Mouse (Mus musculus): ENCODE results near the gene Gm20431. TPM values are rescaled to one million over a fixed set of nuclear protein-coding genes. Genes with fewer than 3 reads are reported as not detected.

Gene Gm20431
- polyA plus RNA-seq, 1 experiment from 2014 or later, result 8.8 TPM

DNA sequence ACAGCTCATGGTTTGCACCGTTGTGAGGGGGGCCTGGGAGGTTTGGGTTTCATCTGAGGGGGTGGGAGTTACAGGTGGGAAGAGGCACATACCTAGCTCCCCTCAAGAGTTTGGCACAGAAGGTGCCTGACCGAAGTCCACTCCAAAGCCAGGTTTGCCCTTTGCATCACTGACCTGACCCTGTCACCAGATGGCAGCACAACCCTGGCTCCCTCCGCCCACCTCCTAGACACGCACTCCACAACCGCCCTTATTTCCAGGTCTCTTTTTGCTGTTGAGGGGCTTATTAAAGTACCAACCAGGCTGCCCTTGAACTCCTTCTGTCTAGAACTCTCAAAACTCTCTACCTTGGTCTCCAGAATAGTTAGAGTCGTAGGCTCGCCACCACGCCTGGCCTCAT, 20.0 kb downstream of the Gm20431 start:
- peak; percentile 90 for TF ChIP-seq CTCF (IDR thresholded peaks at IDR 0.05; ENCODE audit: low read depth)
- no peak overlapping the region for H3K9ac ChIP-seq (ENCODE audit: low read depth, low read length)
- peak; percentile 55 for ATAC-seq
- H3K4me3 ChIP-seq (ENCODE audit: low read depth, low read length), result no peak overlapping the region
- H3K9me3 ChIP-seq (ENCODE audit: control insufficient read depth), result no peaks in the 10 kb centered on the region
- H3K4me1 ChIP-seq (replicated peaks; ENCODE audit: control insufficient read depth, insufficient read depth, low read length), result no peaks in the 10 kb centered on the region
- 42% methylated on average over 8 of the region's 8 CpGs for WGBS
- no peak overlapping the region for H3K27ac ChIP-seq (ENCODE audit: low read depth, low read length)
- H3K27me3 ChIP-seq (replicated peaks; ENCODE audit: control insufficient read depth, insufficient read depth, low read length), result no peaks in the 10 kb centered on the region
- H3K4me2 ChIP-seq (replicated peaks; ENCODE audit: low read depth), result no peak overlapping the region
- peaks cover 30% of the 10 kb centered on the region for H3K36me3 ChIP-seq (ENCODE audit: control insufficient read depth, insufficient read depth)

DNA sequence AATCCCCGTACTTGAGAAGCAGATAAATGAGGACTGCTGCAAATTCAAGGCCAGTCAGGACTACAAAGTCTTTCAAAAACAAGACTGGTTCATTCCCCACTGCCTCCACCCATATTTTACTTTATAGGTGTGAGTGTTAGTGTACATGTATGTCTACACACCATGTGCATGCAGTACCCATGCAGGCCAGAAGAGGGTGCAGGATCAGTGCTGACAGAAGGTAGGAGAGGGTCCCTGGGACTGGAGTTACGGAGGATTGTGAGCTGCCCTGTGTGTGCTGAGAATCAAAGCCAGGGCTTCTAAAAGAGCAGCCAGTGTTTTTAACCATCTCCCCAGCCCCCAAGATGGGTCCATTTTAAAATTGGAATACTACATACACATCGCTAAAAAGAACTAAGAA, 21.0 kb downstream of the Gm20431 start:
- Histone ChIP-seq H3K4me1 (replicated peaks; ENCODE audit: control insufficient read depth, insufficient read depth, low read length) (no peaks in the 10 kb centered on the region), H3K36me3 (ENCODE audit: control insufficient read depth, insufficient read depth) (peaks cover 19% of the 10 kb centered on the region), H3K9me3 (ENCODE audit: control insufficient read depth) (no peaks in the 10 kb centered on the region), H3K27ac (ENCODE audit: low read depth, low read length) (no peak overlapping the region), H3K4me3 (ENCODE audit: low read depth, low read length) (no peak overlapping the region), H3K27me3 (replicated peaks; ENCODE audit: control insufficient read depth, insufficient read depth, low read length) (no peaks in the 10 kb centered on the region), H3K9ac (ENCODE audit: low read depth, low read length) (no peak overlapping the region), H3K4me2 (replicated peaks; ENCODE audit: low read depth) (no peak overlapping the region)
- 82% methylated on average over 3 of the region's 3 CpGs for WGBS
- TF ChIP-seq CTCF (IDR thresholded peaks at IDR 0.05; ENCODE audit: low read depth), result peak; percentile 72
- no peak for ATAC-seq

DNA sequence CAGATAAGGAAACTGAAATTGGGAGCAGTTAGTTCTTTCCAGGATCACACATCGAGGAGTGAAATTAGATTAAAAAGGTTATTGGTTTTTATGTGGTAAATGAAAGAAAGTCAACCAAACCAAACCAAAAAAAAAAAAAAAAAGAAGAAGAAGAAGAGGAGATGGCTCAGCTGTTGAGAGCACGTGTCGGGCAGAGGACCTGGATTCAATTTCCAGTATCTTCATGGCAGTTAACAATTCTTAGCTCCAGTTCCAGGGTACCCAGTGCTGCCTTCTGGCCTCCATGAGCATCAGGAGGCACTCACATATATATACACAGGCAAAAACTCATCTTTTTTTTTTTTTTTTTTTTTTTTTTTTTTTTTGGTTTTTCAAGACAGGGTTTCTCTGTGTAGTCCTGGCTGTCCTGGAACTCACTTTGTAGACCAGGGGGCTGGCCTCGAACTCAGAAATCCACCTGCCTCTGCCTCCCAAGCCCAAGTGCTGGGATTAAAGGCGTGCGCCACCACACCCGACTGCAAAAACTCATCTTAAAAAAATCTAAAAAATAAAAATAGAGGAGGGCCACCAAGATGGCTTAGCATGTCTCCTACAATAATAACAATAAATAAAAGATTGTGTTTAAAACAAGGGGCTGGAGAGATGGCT, 26.3 kb downstream of the Gm20431 start:
- ATAC-seq, result no peak
- Histone ChIP-seq H3K4me3 (ENCODE audit: low read depth, low read length) (0 out of 2 replicates have a peak overlapping the region, but pooled peaks have one; percentile 11), H3K4me2 (replicated peaks; ENCODE audit: low read depth) (peak overlapping the region; percentile 61), H3K4me1 (replicated peaks; ENCODE audit: control insufficient read depth, insufficient read depth, low read length) (peaks cover 20% of the 10 kb centered on the region), H3K27ac (ENCODE audit: low read depth, low read length) (no peak overlapping the region), H3K27me3 (replicated peaks; ENCODE audit: control insufficient read depth, insufficient read depth, low read length) (no peaks in the 10 kb centered on the region), H3K36me3 (ENCODE audit: control insufficient read depth, insufficient read depth) (no peaks in the 10 kb centered on the region), H3K9me3 (ENCODE audit: control insufficient read depth) (no peaks in the 10 kb centered on the region), H3K9ac (ENCODE audit: low read depth, low read length) (no peak overlapping the region)
- 75% methylated on average over 7 of the region's 7 CpGs for WGBS
- TF ChIP-seq CTCF (IDR thresholded peaks at IDR 0.05; ENCODE audit: low read depth), result no peak

DNA sequence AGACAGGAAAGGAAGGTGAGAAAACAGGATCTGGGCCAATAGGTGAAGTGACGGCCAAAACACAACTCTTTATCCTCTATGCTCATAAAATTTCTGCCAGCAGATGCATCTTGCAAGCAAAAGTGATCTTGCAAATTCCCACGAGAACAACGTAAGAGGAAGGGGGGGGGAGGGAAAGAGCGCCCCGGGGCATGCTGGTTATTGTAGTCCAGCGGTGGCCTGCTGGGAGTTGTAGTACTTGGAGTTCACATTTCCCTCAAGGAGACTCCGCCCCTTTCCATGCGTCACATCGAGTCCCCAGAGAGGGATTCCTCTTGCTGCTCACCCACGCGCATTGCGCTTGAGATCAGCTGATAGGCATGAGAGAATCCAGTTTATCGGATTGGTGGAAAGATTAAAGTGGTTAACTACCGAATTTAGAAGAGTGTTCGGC, 26.9 kb downstream of the Gm20431 start:
- Histone ChIP-seq H3K9ac (ENCODE audit: low read depth, low read length) (no peak overlapping the region), H3K4me1 (replicated peaks; ENCODE audit: control insufficient read depth, insufficient read depth, low read length) (peaks cover 26% of the 10 kb centered on the region), H3K4me3 (ENCODE audit: low read depth, low read length) (peak overlapping the region; percentile 18; the same call in 1 of the 2 replicates), H3K4me2 (replicated peaks; ENCODE audit: low read depth) (peak overlapping the region; percentile 61), H3K27ac (ENCODE audit: low read depth, low read length) (peak overlapping the region; percentile 60; the same call in 1 of the 2 replicates), H3K9me3 (ENCODE audit: control insufficient read depth) (no peaks in the 10 kb centered on the region), H3K36me3 (ENCODE audit: control insufficient read depth, insufficient read depth) (no peaks in the 10 kb centered on the region), H3K27me3 (replicated peaks; ENCODE audit: control insufficient read depth, insufficient read depth, low read length) (no peaks in the 10 kb centered on the region)
- no peak for TF ChIP-seq CTCF (IDR thresholded peaks at IDR 0.05; ENCODE audit: low read depth)
- ATAC-seq, result peak; percentile 68
- under 1% methylated on average over 15 of the region's 15 CpGs for WGBS

DNA sequence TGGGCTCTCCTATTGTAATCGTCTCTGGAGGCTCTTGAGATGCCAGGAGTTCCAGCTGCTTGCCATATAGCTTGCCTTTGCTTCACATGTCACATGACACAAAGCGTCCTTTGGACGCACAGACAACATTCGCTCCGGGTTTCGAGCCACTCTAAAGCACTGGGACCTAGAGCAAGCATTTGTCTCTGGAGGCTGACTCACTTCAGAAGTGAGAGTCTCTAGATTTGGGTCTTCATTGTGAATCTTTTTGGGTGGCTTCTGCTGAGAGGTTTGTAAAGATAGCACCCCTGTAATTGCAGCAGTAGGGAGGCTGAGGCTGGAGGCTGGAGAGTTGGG, 27.8 kb downstream of the Gm20431 start:
- Histone ChIP-seq H3K4me3 (ENCODE audit: low read depth, low read length) (no peak overlapping the region), H3K4me2 (replicated peaks; ENCODE audit: low read depth) (peak overlapping the region; percentile 61; the same call in 1 of the 2 replicates), H3K9me3 (ENCODE audit: control insufficient read depth) (no peaks in the 10 kb centered on the region), H3K4me1 (replicated peaks; ENCODE audit: control insufficient read depth, insufficient read depth, low read length) (peaks cover 30% of the 10 kb centered on the region), H3K27ac (ENCODE audit: low read depth, low read length) (0 out of 2 replicates have a peak overlapping the region, but pooled peaks have one; percentile 60), H3K9ac (ENCODE audit: low read depth, low read length) (no peak overlapping the region), H3K36me3 (ENCODE audit: control insufficient read depth, insufficient read depth) (0 out of 2 replicates have a peak, but pooled peaks cover under 1% of the 10 kb centered on the region), H3K27me3 (replicated peaks; ENCODE audit: control insufficient read depth, insufficient read depth, low read length) (no peaks in the 10 kb centered on the region)
- ATAC-seq, result no peak
- no peak for TF ChIP-seq CTCF (IDR thresholded peaks at IDR 0.05; ENCODE audit: low read depth)
- 71% methylated on average over 6 of the region's 6 CpGs for WGBS

DNA sequence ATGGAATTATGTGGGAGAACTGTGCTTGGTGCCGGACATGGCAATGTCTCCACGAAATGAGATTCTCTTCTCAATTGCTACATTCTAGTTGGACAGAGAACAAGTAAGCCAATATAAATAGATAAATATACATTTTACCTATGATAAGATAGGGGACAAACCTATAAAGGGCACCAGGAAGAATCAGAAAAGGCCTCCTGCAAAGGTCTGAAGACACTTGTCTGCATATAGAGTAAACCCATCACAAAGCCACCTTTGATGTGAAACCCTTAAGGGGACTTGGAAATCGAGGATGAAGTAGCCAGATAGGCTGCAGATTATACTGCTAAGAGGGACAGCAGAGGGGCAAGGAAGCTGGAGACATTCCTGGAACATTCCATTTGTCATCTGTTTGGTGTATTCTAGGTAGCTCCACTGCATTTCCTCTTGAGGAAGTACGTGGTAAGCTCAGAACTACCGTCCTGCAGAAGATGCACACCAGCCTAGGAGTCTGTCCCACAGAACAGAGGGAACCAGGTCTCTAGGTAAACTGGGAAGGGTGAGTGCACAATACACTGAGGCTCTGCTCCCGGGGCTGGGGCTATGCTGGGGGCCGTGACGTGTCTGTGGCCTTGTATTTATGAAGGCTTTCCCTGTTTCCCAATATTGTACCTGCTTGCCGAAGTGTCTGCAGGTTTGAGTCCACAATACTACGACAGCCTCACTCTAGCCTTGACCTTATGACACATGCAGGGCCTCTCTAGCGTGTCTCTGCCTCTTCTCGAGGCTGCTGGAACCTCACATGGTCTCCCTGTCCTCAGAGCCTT, 28.4 kb downstream of the Gm20431 start:
- Histone ChIP-seq H3K9me3 (ENCODE audit: control insufficient read depth) (no peaks in the 10 kb centered on the region), H3K27ac (ENCODE audit: low read depth, low read length) (peak overlapping the region; percentile 90), H3K4me1 (replicated peaks; ENCODE audit: control insufficient read depth, insufficient read depth, low read length) (peaks cover 30% of the 10 kb centered on the region), H3K36me3 (ENCODE audit: control insufficient read depth, insufficient read depth) (0 out of 2 replicates have a peak, but pooled peaks cover 6% of the 10 kb centered on the region), H3K9ac (ENCODE audit: low read depth, low read length) (no peak overlapping the region), H3K4me2 (replicated peaks; ENCODE audit: low read depth) (peak overlapping the region; percentile 89), H3K27me3 (replicated peaks; ENCODE audit: control insufficient read depth, insufficient read depth, low read length) (no peaks in the 10 kb centered on the region), H3K4me3 (ENCODE audit: low read depth, low read length) (peak overlapping the region; percentile 90; the same call in 1 of the 2 replicates)
- WGBS, result 68% methylated on average over 12 of the region's 12 CpGs
- no peak for ATAC-seq
- TF ChIP-seq CTCF (IDR thresholded peaks at IDR 0.05; ENCODE audit: low read depth), result no peak
